Mouse (Mus musculus) heart, embryonic 14.5 days (tissue): ENCODE data around the gene Yars2. TPM values are rescaled to one million over a fixed set of nuclear protein-coding genes. Genes with fewer than 3 reads are reported as not detected.

Experiments used
- ATAC-seq: fragments of 200-750 bp; cut with Nextera tagmentation; 2 replicates; pipeline ENCODE4 v1.8.0; 2017; ENCODE audit warnings: low read depth, moderate TSS enrichment; ENCODE audit not compliant: insufficient number of reproducible peaks, insufficient read depth, low FRiP score
- H3K27ac ChIP-seq, 2 experiments: fragments of 200-500 bp in 1 of 2; fragments of 300-500 bp in 1 of 2; sonication (generic) in 1 of 2; replicated peaks in 1 of 2; 2 replicates each; pipeline ENCODE4 v1.5.1; 2012 to 2014; ENCODE audit warnings: low read depth in 2 of 2, low read length in 2 of 2, control low read depth in 1 of 2, mild to moderate bottlenecking in 1 of 2, mixed read lengths in 1 of 2; ENCODE audit not compliant: control insufficient read depth in 1 of 2, insufficient read depth in 1 of 2
- H3K27me3 ChIP-seq: fragments of 300-500 bp; sonication (generic); 2 replicates; pipeline ENCODE4 v1.6.1; 2014; ENCODE audit warnings: mild to moderate bottlenecking, low read length, control low read depth; ENCODE audit not compliant: control insufficient read depth, insufficient read depth
- H3K36me3 ChIP-seq: fragments of 300-500 bp; sonication (generic); 2 replicates; pipeline ENCODE4 v1.6.1; 2014; ENCODE audit warnings: mild to moderate bottlenecking, control low read depth, low read length, mixed read lengths; ENCODE audit not compliant: control insufficient read depth, insufficient read depth
- H3K4me1 ChIP-seq, 2 experiments: fragments of 200-500 bp in 1 of 2; fragments of 300-500 bp in 1 of 2; sonication (generic) in 1 of 2; 2 replicates each; pipeline ENCODE4 v1.6.1; 2012 to 2014; ENCODE audit warnings: low read length in 2 of 2, control low read depth in 1 of 2, mixed read lengths in 1 of 2; ENCODE audit not compliant: control insufficient read depth in 2 of 2, insufficient read depth in 2 of 2
- H3K4me2 ChIP-seq: fragments of 300-500 bp; sonication (generic); 2 replicates; pipeline ENCODE4 v1.6.1; 2014; ENCODE audit warnings: mild to moderate bottlenecking, low read length
- H3K4me3 ChIP-seq, 2 experiments: fragments of 200-500 bp in 1 of 2; fragments of 300-500 bp in 1 of 2; sonication (generic) in 1 of 2; 2 replicates each; pipeline ENCODE4 v1.5.1; 2012 to 2014; ENCODE audit warnings: low read length in 2 of 2, mild to moderate bottlenecking in 2 of 2, control low read depth in 1 of 2, low read depth in 1 of 2, moderate library complexity in 1 of 2; ENCODE audit not compliant: control insufficient read depth in 1 of 2, insufficient read depth in 1 of 2
- H3K9ac ChIP-seq: fragments of 300-500 bp; sonication (generic); 2 replicates; pipeline ENCODE4 v1.6.1; 2014; ENCODE audit warnings: mild to moderate bottlenecking, low read length
- H3K9me3 ChIP-seq: fragments of 300-500 bp; sonication (generic); 2 replicates; pipeline ENCODE4 v1.6.1; 2016; ENCODE audit warnings: low read length, control low read depth; ENCODE audit not compliant: control insufficient read depth
- WGBS: fragments of 180-500 bp; shearing (Covaris S2); extraction: QIAGEN DNeasy Blood & Tissue Kit; methylation state at CpG from one replicate; pipeline ENCODE4 v1.1.7; 2014; 5-methylcytosine and 5-hydroxymethylcytosine counted together
- polyA plus RNA-seq: library from polyadenylated mRNA; unstranded; fragments of >200 nt; fragmentation: Nextera tagmentation; extraction: Ambion mirVana; gene quantifications from 2 replicates; pipeline ENCODE4 v1.2.1, GENCODE M21; 2014

Gene Yars2
- polyA plus RNA-seq, 1 experiment from 2014 or later = 43.4 TPM

DNA sequence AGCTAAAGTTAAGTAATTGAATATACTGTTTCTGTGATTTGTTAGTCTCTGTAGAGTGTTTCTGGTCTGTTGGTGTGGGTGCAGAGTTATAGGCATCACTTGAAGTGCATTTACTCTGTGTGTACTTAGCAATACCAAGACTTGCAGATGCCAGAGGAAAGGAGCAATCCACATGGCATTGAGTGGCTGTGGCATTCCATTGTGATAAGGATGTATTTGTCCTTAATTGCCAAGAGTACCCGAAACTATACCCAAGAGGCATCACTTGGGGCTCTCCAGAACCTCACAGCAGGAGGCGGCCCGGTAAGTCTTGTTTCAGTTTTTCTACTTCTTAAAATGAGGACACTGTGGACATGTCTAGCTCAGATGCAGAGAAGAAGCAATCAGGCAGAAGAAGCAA lies 40.3 kb upstream of the Yars2 start:
- Histone ChIP-seq H3K4me1 (peaks cover 7 to 24% of the 10 kb centered on the region in 2 experiments), H3K27me3 (no peaks in the 10 kb centered on the region), H3K27ac (no peak overlapping the region; a peak in 1 of 4 replicates), H3K4me3 (no peak overlapping the region), H3K4me2 (no peak overlapping the region), H3K36me3 (peaks cover 83% of the 10 kb centered on the region), H3K9ac (no peak overlapping the region), H3K9me3 (no peaks in the 10 kb centered on the region)
- no peak for ATAC-seq
- 69% methylated on average over 3 of the region's 3 CpGs for WGBS

DNA sequence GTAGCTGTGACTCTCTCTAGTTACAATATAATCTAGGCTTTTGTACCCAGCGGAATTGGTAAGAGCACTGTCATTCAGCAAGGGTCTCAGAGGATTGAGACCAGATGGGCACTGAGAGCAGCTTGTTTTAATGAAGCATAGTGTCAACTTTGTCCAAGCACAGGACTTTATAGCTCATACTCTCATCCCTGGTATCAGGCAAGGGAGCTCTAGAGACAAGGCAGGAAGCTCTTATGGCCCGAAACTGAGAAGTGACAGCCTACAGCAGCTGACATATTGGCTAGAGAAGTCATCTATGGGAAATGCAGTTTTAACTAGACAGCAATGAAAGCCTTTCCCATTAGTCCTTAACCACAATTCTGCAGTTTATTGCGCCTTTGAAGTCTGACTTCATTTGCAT lies 29.8 kb upstream of the Yars2 start:
- no peak for ATAC-seq
- Histone ChIP-seq H3K4me1 (peaks cover 0 to 4% of the 10 kb centered on the region in 2 experiments; a peak in 1 of 4 replicates), H3K27ac (no peak overlapping the region), H3K27me3 (no peaks in the 10 kb centered on the region), H3K4me2 (no peak overlapping the region), H3K4me3 (no peak overlapping the region), H3K9ac (no peak overlapping the region), H3K36me3 (peaks cover 82% of the 10 kb centered on the region), H3K9me3 (no peaks in the 10 kb centered on the region)
- WGBS = 75% methylated on average over 3 of the region's 3 CpGs

DNA sequence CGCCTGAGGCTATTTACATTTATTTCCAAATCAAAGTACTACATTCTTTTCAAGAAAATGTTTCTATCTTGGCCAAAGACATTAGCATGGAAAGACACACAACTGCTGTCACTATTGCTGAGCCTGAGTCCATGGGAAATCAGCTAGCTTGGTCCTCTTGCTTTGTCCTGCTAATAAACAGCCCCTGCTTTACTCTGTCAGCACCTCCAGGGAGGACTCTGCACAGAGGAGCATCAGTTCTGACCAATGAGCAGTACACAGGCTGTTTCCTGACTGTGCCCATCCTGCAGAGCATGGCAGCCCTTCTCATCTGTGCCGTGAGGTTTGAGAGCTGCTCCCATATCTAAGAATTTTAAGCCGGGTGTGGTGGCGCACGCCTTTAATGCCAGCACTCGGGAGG lies 29.0 kb upstream of the Yars2 start:
- peaks cover 74% of the 10 kb centered on the region for H3K36me3 ChIP-seq
- H3K4me2 ChIP-seq = no peak overlapping the region
- H3K9me3 ChIP-seq = no peaks in the 10 kb centered on the region
- no peak overlapping the region for H3K27ac ChIP-seq
- no peak overlapping the region for H3K4me3 ChIP-seq
- no peak for ATAC-seq
- WGBS = 80% methylated on average over 6 of the region's 6 CpGs
- no peaks in the 10 kb centered on the region for H3K27me3 ChIP-seq
- H3K9ac ChIP-seq = no peak overlapping the region
- peaks cover 0 to 9% of the 10 kb centered on the region in 2 experiments; a peak in 2 of 4 replicates for H3K4me1 ChIP-seq

DNA sequence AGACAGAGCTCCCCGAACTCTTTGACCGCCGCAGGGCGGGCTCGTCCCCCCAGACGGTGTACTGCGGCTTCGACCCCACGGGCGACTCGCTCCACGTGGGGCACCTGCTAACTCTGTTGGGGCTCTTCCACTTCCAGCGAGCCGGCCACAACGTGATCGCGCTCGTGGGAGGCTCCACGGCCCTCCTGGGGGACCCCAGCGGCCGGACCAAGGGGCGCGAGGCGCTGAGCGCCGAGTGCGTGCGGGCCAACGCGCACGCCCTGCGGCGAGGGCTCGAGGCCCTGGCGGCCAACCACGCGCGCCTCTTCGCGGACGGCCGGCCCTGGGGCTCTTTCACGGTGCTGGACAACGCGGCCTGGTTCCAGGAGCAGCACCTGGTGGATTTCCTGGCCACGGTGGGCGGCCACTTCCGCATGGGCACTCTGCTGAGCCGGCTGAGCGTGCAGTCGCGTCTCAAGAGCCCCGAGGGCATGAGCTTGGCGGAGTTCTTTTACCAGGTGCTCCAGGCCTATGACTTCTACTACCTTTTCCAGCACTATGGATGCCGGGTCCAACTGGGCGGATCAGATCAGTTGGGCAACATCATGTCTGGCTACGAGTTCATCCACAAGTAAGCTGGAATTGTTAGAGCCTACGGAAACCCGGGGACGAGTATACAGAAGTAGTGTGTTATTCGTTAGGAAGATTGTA lies 518 bp downstream of the Yars2 start:
- ATAC-seq = peak; percentile 49
- H3K27ac ChIP-seq = peak overlapping the region; percentile 88 to 99
- no peaks in the 10 kb centered on the region for H3K9me3 ChIP-seq
- H3K27me3 ChIP-seq = no peaks in the 10 kb centered on the region
- WGBS = under 1% methylated on average over 61 of the region's 61 CpGs
- H3K4me2 ChIP-seq = peak overlapping the region; percentile 68
- peak overlapping the region; percentile 90 for H3K9ac ChIP-seq
- peaks cover 0 to 15% of the 10 kb centered on the region in 2 experiments; a peak in 3 of 4 replicates for H3K4me1 ChIP-seq
- peak overlapping the region; percentile 81 to 96 for H3K4me3 ChIP-seq
- peaks cover 26% of the 10 kb centered on the region for H3K36me3 ChIP-seq

DNA sequence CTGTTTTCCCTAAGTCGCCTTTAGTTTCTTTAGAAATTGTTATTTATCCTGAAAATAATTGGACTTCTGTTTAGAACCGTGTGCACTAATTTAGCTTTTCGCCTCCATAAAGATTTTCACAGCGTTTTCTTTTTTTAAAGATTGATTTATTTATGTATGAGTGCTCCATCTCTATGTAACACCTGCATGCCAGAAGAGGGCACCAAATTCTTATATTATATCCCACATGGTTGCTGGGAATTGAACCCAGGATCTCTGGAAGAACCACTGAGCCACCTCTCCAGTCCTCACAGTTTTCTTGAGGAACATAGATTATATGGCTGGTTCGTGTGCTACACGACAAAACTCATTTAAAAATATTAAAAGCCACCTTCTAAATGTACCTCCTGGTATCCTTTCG lies 1.1 kb downstream of the Yars2 start:
- ATAC-seq = no peak
- H3K9ac ChIP-seq = peak overlapping the region; percentile 90
- H3K27ac ChIP-seq = peak overlapping the region in 1 of 2 experiments; percentile 88; a peak in 3 of 4 replicates
- H3K4me2 ChIP-seq = peak overlapping the region; percentile 68
- H3K36me3 ChIP-seq = peaks cover 30% of the 10 kb centered on the region
- H3K27me3 ChIP-seq = no peaks in the 10 kb centered on the region
- WGBS = 16% methylated on average over 7 of the region's 7 CpGs
- H3K9me3 ChIP-seq = no peaks in the 10 kb centered on the region
- H3K4me3 ChIP-seq = peak overlapping the region; percentile 81 to 96
- peaks cover 0 to 15% of the 10 kb centered on the region in 2 experiments; a peak in 3 of 4 replicates for H3K4me1 ChIP-seq

DNA sequence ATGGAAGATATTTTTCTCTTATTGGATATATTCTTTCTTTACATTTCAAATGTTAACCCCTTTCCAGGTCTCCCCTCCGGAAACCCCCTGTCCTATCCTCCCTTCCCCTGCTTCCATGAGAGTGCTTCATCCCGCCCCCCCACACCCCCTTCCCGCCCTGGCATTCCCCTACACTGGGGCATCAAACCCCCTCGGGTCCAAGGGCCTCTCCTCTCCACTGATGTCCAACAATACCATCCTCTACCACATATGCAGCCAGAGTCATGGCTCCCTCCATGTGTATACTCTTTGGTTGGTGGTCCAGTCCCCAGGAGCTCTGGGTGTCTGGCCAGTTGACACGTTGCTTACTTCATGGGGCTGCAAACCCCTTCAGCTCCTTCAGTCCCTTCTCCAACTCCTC lies 8.6 kb downstream of the Yars2 start:
- no peak overlapping the region for H3K4me3 ChIP-seq
- no peaks in the 10 kb centered on the region for H3K9me3 ChIP-seq
- H3K4me1 ChIP-seq = no peaks in the 10 kb centered on the region
- no peak for ATAC-seq
- no peak overlapping the region for H3K9ac ChIP-seq
- H3K36me3 ChIP-seq = peaks cover 81% of the 10 kb centered on the region
- H3K27me3 ChIP-seq = no peaks in the 10 kb centered on the region
- WGBS = 86% methylated on average over 5 of the region's 5 CpGs
- H3K4me2 ChIP-seq = no peak overlapping the region
- no peak overlapping the region for H3K27ac ChIP-seq

DNA sequence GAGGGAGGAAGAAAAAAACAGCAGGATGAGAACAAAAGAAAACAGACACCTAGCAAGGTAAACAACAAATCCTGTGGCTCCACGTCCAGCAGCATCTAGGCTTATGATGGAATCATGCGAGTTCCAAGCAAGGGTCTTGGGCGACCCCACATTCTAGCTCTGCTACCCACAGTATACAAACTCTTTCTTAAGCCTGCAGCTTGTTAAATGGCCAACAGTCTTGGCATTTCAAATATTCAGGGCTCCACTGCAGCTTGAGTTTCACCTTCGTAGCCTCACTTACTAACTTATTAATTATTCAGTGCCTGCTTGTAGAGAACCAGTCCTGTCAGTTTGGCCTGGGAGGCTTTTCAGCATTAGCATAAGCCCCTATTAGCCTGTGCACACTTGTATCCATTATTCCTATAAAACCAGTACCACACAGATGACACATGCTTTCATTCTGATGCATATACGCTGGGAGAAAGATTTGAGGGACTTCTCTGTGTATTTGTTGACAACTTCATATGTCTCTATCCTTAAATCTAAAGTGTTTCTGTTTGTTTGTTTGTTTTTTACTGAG lies 23.1 kb downstream of the Yars2 start:
- 87% methylated on average over 5 of the region's 5 CpGs for WGBS
- H3K36me3 ChIP-seq = peaks cover 76% of the 10 kb centered on the region
- no peak overlapping the region for H3K9ac ChIP-seq
- no peaks in the 10 kb centered on the region for H3K4me1 ChIP-seq
- no peaks in the 10 kb centered on the region for H3K27me3 ChIP-seq
- H3K9me3 ChIP-seq = no peaks in the 10 kb centered on the region
- no peak overlapping the region for H3K4me2 ChIP-seq
- H3K27ac ChIP-seq = no peak overlapping the region
- H3K4me3 ChIP-seq = no peak overlapping the region
- no peak for ATAC-seq
